ENCODE assay signal across 17 mouse cellular contexts in genomic region chr9:115135352-115135751, GRCm38 (mm10).
DNase-seq lines count a peak whose midpoint lies in the region; ATAC-seq and TF ChIP-seq lines count a peak whose summit lies in the region.
"Had no signal": no experiment of that assay in that cellular context is flagged by ENCODE, and none has a peak within 500 bp of the region (broad histone marks: within the 10 kb centered on the region; RNA-seq: fewer than 3 reads in every experiment).

No protein-coding gene starts in this region.

- H3K4me3 ChIP-seq in kidney, postnatal 0 days (replicated peaks; ENCODE audit: low read depth, low read length), result no peak overlapping the region
- no peak overlapping the region for H3K4me3 ChIP-seq in lung, postnatal 0 days (ENCODE audit: low read depth, low read length)
- H3K4me3 ChIP-seq: embryonic facial prominence, embryonic 12.5 days; forebrain, embryonic 12.5 days; gastrocnemius, adult 2 months; heart, embryonic 13.5 days had no signal

- 21% methylated on average over 8 of the region's 8 CpGs for WGBS in kidney, postnatal 0 days
- WGBS in lung, postnatal 0 days, result 66% methylated on average over 8 of the region's 8 CpGs

- ATAC-seq in frontal cortex, adult (ENCODE audit: low TSS enrichment), result peak; percentile 47
- peak; percentile 65; the same call in 1 of the 2 replicates for ATAC-seq in kidney, postnatal 0 days (replicated peaks; ENCODE audit: low FRiP score, low read depth)
- ATAC-seq in lung, postnatal 0 days, result peak; percentile 69

- no peak for DNase-seq in frontal cortex, postnatal 36 days (ENCODE audit: low spot score in 2 of 2)
- peak; percentile 79 for DNase-seq in kidney, postnatal 0 days (ENCODE audit: low spot score)
- no peak for DNase-seq in kidney, postnatal 14 days
- DNase-seq in lung, postnatal 0 days (ENCODE audit: low spot score), result peak; percentile 68
- DNase-seq in lung, postnatal 36 days, result no peak
- peak; percentile 29 for DNase-seq in splenic B cell, adult 2 months (ENCODE audit: low read depth, low spot score)
- DNase-seq: adrenal gland, postnatal 10 days; cerebellum, adult 11 months; cerebellum, adult 8-10 months; embryo, embryonic 11 days; gastrocnemius, adult 2 months; gastrocnemius, postnatal 25 days; heart, postnatal 36 days had no signal

- H3K4me2 ChIP-seq in kidney, postnatal 0 days (ENCODE audit: low read length), result no peak overlapping the region
- no peak overlapping the region for H3K4me2 ChIP-seq in lung, postnatal 0 days (replicated peaks; ENCODE audit: low read depth, low read length)
- H3K4me2 ChIP-seq: embryonic facial prominence, embryonic 12.5 days; forebrain, embryonic 12.5 days; heart, embryonic 13.5 days had no signal

- TF ChIP-seq CTCF in kidney, postnatal 0 days (IDR thresholded peaks at IDR 0.05; ENCODE audit: low read depth), result no peak
- no peak for TF ChIP-seq CTCF in lung, postnatal 0 days (IDR thresholded peaks at IDR 0.05)

- H3K27ac ChIP-seq in kidney, postnatal 0 days, result 0 out of 2 replicates have a peak overlapping the region, but pooled peaks have one; percentile 19
- no peak overlapping the region for H3K27ac ChIP-seq in lung, postnatal 0 days (ENCODE audit: low read length)
- H3K27ac ChIP-seq: embryonic facial prominence, embryonic 12.5 days; forebrain, embryonic 12.5 days; gastrocnemius, adult 2 months; heart, embryonic 13.5 days had no signal

- H3K9me3 ChIP-seq in kidney, postnatal 0 days (replicated peaks; ENCODE audit: low read length), result no peaks in the 10 kb centered on the region
- H3K9me3 ChIP-seq in lung, postnatal 0 days (ENCODE audit: low read length), result no peaks in the 10 kb centered on the region
- H3K9me3 ChIP-seq: embryonic facial prominence, embryonic 12.5 days; forebrain, embryonic 12.5 days; heart, embryonic 13.5 days had no signal

- H3K36me3 ChIP-seq in kidney, postnatal 0 days (ENCODE audit: insufficient read depth, low read length), result no peaks in the 10 kb centered on the region
- no peaks in the 10 kb centered on the region for H3K36me3 ChIP-seq in lung, postnatal 0 days (ENCODE audit: insufficient read depth, low read length)
- H3K36me3 ChIP-seq in splenic B cell, adult 2 months (ENCODE audit: control insufficient read depth, insufficient read depth, low read length, poor library complexity, severe bottlenecking), result no peaks in the 10 kb centered on the region
- H3K36me3 ChIP-seq: embryonic facial prominence, embryonic 12.5 days; forebrain, embryonic 12.5 days; heart, embryonic 13.5 days had no signal

- H3K27me3 ChIP-seq in kidney, postnatal 0 days (ENCODE audit: insufficient read depth, low read length), result no peaks in the 10 kb centered on the region
- no peaks in the 10 kb centered on the region for H3K27me3 ChIP-seq in lung, postnatal 0 days (replicated peaks; ENCODE audit: insufficient read depth, low read length)
- H3K27me3 ChIP-seq in splenic B cell, adult 2 months (ENCODE audit: control insufficient read depth, insufficient read depth, low read length, poor library complexity, severe bottlenecking), result no peaks in the 10 kb centered on the region
- H3K27me3 ChIP-seq: embryonic facial prominence, embryonic 12.5 days; forebrain, embryonic 12.5 days; heart, embryonic 13.5 days had no signal

- no peak for TF ChIP-seq EP300 in lung, postnatal 0 days (IDR thresholded peaks at IDR 0.05)

- no peak overlapping the region for H3K9ac ChIP-seq in kidney, postnatal 0 days (ENCODE audit: low read depth, low read length)
- no peak overlapping the region for H3K9ac ChIP-seq in lung, postnatal 0 days (replicated peaks; ENCODE audit: low read depth)
- H3K9ac ChIP-seq: embryonic facial prominence, embryonic 12.5 days; forebrain, embryonic 12.5 days; heart, embryonic 13.5 days had no signal

- peaks cover 15% of the 10 kb centered on the region; the same call in 1 of the 2 replicates for H3K4me1 ChIP-seq in kidney, postnatal 0 days (replicated peaks; ENCODE audit: insufficient read depth, low read length)
- no peaks in the 10 kb centered on the region for H3K4me1 ChIP-seq in lung, postnatal 0 days (ENCODE audit: insufficient read depth, low read depth, low read length)
- H3K4me1 ChIP-seq: heart, embryonic 13.5 days had no signal

Comparison
In these comparisons a context has a peak if more than half of its experiments do, and no peak if none do; other contexts are left out.
1. DNase-seq: peak in kidney, postnatal 0 days (single experiment), lung, postnatal 0 days (single experiment) and splenic B cell, adult 2 months (single experiment); none in frontal cortex, postnatal 36 days (0 of 2), kidney, postnatal 14 days (single experiment) and lung, postnatal 36 days (single experiment).
2. Peak in every context shown above with its lines, with median percentiles within 50 percentile points of each other: ATAC-seq.